Mouse (Mus musculus): Measurements from ENCODE around the gene Nkain2.
"Not testable (repeated sequence)": the region's sequence is repeated elsewhere in the genome, so short reads cannot be mapped to it uniquely, and the experiment has no call there.

Nkain2 gene

GRCm38 (mm10) chr10:32889652-32890506, at the start of gene Nkain2:
TSS of gene Nkain2 (minus strand) at chr10:32890462.
- no peak for DNase-seq (ENCODE audit: low read depth)

GRCm38 (mm10) chr10:32939853-32940252, 49.6 kb upstream of the Nkain2 start:
- no peak for DNase-seq (ENCODE audit: low read depth)

DNA sequence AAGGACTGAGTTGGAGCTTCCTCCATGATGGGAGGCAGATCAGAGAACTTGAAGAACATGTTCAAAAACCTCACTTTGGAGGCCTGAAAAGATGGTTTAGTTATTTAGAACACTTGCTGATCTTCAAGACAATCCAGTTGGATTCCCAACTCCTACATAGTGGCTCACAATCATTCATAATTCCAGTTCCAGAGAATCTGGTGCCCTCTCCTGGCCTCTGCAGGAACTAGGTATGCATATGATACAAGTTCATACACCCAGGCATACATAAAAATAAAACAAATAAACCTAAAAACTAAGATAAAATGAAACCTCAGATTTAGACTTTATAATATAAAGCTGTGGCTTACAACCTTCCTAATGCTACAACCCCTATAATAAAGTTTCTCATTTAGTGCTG, 4.8 kb upstream of the Nkain2 start:
- DNase-seq (ENCODE audit: low read depth) = peak; percentile 19

- no peak for DNase-seq (ENCODE audit: low read depth)
Measured at GRCm38 (mm10) chr10:32890507-32891131, 357 bp upstream of the Nkain2 start.

DNA sequence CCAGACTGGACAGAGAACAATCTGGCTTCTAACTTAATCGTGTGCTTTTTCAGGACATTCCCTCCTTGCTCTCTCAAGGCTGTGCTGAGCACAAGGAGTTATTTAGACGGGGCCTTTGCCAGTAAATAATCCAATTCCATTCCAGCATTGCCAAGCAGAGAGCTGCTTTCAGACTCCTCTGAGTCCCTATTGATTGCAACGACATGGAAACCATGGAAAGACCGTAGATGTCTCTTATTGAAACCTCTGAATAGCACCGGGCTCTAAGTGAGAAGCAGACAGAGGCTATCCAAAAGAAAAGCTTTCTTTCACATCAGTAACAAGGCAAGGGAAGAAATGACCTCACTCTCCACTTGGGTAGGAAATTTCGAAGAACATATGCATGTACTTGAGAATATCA, 8.3 kb downstream of the Nkain2 start:
- DNase-seq (ENCODE audit: low read depth) = no peak

- no peak for DNase-seq (ENCODE audit: low read depth)
Measured at GRCm38 (mm10) chr10:32870691-32871406, 19.4 kb downstream of the Nkain2 start.

DNA sequence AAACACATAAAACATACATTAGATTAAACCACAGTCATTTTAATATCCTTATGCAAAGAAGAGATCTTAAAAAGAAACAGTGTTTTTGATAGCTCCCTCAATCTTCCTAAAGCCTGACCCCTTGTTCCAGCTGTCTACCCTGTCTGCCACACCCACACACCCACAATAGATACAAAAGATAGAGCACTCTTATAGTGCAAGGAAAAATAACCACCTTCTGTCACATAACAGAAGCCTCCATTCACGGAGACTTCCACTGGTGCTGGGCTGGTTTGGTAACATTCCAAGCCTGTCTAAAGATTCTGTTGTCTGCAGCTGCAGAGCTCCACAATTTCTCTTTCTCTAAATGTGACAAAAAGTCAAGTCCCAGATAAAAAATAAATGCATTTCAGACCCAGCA, 20.7 kb downstream of the Nkain2 start:
- no peak for DNase-seq (ENCODE audit: low read depth)

DNA sequence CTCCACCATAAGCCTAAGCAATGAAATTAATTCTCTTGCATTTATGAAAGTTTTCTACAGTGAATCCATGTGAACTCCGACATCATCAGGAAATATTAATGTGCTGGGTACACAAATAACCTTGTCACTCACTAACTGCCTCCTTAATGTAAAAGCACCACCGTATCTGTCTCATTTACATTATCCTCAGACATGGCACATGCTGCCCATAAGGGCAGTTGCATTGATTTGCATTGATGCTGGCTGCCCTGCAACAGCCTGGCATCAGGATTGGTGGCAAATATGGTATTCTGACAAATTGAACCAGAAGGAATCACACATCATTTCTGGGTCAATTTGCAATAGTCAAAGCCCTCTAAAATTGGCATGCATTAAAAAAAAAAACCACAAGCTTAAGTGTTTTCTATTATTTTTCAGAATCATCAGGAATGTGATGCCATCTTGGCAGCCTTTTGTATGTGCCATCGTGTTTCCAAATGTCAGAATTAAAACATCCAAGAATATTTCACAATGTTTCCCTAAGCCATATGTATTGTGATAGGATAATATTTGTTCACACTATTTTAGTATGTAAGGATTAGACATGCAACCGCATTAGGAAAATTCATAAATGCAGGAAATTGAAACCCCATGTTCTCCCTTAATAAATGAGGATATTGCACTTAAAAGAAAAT, 74.9 kb downstream of the Nkain2 start:
- DNase-seq (ENCODE audit: low read depth) = no peak

- DNase-seq (ENCODE audit: low read depth) = no peak
Measured at GRCm38 (mm10) chr10:32796215-32796614, 94.0 kb downstream of the Nkain2 start.

GRCm38 (mm10) chr10:32790541-32790940, 99.7 kb downstream of the Nkain2 start:
- no peak for DNase-seq (ENCODE audit: low read depth)

DNA sequence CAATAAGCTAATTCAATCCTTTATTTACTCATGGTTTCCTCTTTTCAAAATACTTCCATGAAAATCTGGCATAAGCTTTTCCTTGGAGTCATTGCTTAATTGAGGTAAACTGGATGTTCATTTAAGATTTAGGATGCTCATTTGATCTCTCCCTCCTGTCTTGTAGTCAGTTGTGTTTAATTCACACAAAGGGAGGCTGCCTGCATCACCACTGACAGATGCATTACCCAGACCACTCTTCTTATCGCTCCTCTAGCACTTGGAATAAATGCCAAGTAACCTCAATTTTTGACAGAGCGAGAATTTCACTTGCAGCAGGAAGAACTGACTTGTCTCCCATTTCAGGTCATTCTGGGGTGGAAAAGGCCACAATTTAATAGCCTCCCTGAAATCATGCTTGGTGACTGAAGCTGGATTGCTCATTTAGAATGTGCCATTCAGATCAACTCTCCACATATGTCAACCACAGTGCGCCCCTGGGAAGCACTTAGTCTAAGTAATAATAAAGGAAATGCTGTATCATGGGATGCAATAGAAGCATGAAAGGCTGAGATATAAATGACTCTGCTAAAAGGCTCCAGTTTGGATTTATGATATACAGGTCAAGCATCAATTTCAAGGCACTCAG, 107.4 kb downstream of the Nkain2 start:
- no peak for DNase-seq (ENCODE audit: low read depth)

- DNase-seq (ENCODE audit: low read depth) = no peak
Measured at GRCm38 (mm10) chr10:32738989-32739388, 151.3 kb downstream of the Nkain2 start.

DNA sequence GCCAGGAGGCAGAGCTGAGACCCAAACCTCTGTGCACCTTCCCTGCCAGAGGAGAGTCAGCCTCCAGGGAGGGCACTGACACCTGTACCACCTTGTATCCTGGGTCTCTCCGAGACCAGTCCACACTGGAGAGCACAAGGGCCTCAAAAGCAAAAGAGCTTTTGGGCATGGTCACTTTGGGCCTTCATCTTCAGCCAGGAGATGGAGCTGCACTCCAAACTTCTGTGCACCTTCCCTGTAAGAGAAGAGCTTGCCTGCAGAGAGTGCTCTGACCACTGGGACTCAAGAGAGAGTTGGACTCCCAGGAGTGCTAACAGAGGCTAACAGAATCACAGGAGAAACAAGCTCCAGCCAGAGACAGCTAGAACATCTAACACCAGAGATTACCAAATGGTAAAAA, 183.7 kb downstream of the Nkain2 start:
- not testable (repeated sequence) for DNase-seq (ENCODE audit: low read depth)

DNA sequence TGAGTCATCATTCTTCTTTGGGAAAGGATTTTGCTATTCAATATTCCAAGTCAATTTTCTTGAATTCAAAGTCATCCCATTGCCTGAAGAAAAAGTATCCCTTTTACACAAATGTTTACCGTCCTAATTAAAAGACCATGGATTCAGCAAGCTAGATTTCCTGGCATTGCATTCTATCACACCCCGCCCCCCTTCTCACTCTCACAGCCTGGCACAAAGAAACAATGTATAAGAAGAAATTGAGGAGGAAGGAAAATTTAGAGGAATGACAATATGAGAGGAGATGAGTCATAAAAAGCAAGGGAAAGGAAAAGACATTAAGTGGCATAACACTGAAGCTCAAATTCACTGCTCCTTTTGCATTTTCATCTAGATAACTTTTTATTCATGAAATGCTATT, 193.6 kb downstream of the Nkain2 start:
- no peak for DNase-seq (ENCODE audit: low read depth)

DNA sequence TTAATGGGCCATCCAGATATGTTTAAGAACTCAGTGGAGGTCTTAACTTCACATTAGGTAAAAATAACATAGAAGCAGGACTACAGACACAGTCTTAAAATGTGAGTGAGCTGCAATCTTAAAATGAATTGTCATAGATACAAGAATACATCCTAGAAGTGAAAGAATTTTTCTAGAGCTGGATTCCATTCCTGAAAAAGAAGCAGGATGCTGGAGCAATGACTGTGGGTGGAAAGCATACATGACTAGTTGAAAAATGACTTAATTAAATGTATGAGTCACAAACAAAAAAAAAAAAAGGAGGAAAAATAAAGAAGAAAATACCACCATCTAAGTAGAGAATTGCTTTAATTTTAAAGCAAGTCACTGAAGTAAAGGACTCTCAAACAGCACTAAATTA, 205.7 kb downstream of the Nkain2 start:
- DNase-seq (ENCODE audit: low read depth) = no peak

DNA sequence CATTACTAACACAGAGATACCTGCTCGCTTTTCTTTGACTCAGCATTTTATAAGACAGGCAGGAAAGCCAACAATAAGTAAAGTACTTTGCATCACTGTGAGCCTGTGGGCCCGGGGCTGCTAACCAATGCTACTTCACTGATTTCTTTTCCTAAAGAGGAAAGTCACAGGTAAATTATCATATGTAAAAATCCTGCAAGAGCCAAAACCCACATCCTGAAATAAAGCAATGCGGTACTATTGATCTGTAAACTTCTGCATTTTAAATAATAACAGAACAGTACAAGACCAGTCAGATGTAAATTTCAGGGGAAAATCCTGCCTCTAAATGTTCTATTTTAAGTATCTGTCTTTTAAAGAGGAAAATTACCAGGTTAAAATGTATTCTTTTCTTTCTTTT, 250.0 kb downstream of the Nkain2 start:
- no peak for DNase-seq (ENCODE audit: low read depth)

- DNase-seq (ENCODE audit: low read depth) = no peak
Measured at GRCm38 (mm10) chr10:32639173-32639572, 251.1 kb downstream of the Nkain2 start.

- no peak for DNase-seq (ENCODE audit: low read depth)
Measured at GRCm38 (mm10) chr10:32631043-32631442, 259.2 kb downstream of the Nkain2 start.

- no peak for DNase-seq (ENCODE audit: low read depth)
Measured at GRCm38 (mm10) chr10:32604448-32604847, 285.8 kb downstream of the Nkain2 start.

- DNase-seq (ENCODE audit: low read depth) = no peak
Measured at GRCm38 (mm10) chr10:32602798-32603197, 287.5 kb downstream of the Nkain2 start.

- no peak for DNase-seq (ENCODE audit: low read depth)
Measured at GRCm38 (mm10) chr10:32594998-32595397, 295.3 kb downstream of the Nkain2 start.

- DNase-seq (ENCODE audit: low read depth) = no peak
Measured at GRCm38 (mm10) chr10:32577276-32577580, 313.0 kb downstream of the Nkain2 start.
